Mouse (Mus musculus) heart, embryonic 13.5 days (tissue): Measurements from ENCODE around the gene Zic2. TPM values are rescaled to one million over a fixed set of nuclear protein-coding genes. Genes with fewer than 3 reads are reported as not detected.
"Not testable (repeated sequence)": the region's sequence is repeated elsewhere in the genome, so short reads cannot be mapped to it uniquely, and the experiment has no call there.

ENCODE experiments used
- ATAC-seq: fragments of 200-750 bp; cut with Nextera tagmentation; 2 replicates; pipeline ENCODE4 v1.8.0; 2017; ENCODE audit warnings: moderate TSS enrichment; ENCODE audit not compliant: insufficient number of reproducible peaks, low FRiP score, low TSS enrichment; ENCODE audit errors: extremely low read depth
- H3K27ac ChIP-seq: fragments of 300-500 bp; sonication (generic); replicated peaks from 2 replicates; pipeline ENCODE4 v1.5.1; 2015; ENCODE audit warnings: moderate library complexity, mild to moderate bottlenecking, inconsistent platforms
- H3K27me3 ChIP-seq: fragments of 300-500 bp; sonication (generic); replicated peaks from 2 replicates; pipeline ENCODE4 v1.6.1; 2015; ENCODE audit warnings: mild to moderate bottlenecking, inconsistent platforms
- H3K36me3 ChIP-seq: fragments of 300-500 bp; sonication (generic); 2 replicates; pipeline ENCODE4 v1.6.1; 2015; ENCODE audit warnings: mild to moderate bottlenecking, inconsistent platforms
- H3K4me1 ChIP-seq: fragments of 300-500 bp; sonication (generic); 2 replicates; pipeline ENCODE4 v1.6.1; 2015; ENCODE audit warnings: inconsistent platforms
- H3K4me2 ChIP-seq: fragments of 300-500 bp; sonication (generic); 2 replicates; pipeline ENCODE4 v1.6.1; 2015; ENCODE audit warnings: inconsistent platforms, mild to moderate bottlenecking, moderate library complexity
- H3K4me3 ChIP-seq: fragments of 300-500 bp; sonication (generic); 2 replicates; pipeline ENCODE4 v1.5.1; 2015; ENCODE audit warnings: moderate library complexity, mild to moderate bottlenecking, inconsistent platforms
- H3K9ac ChIP-seq: fragments of 300-500 bp; sonication (generic); 2 replicates; pipeline ENCODE4 v1.6.1; 2015; ENCODE audit warnings: inconsistent platforms, mild to moderate bottlenecking, moderate library complexity
- H3K9me3 ChIP-seq: fragments of 300-500 bp; sonication (generic); 2 replicates; pipeline ENCODE4 v1.6.1; 2016; ENCODE audit warnings: inconsistent platforms
- WGBS: fragments of 180-500 bp; shearing (Covaris S2); methylation state at CpG from one replicate; pipeline ENCODE4 v1.1.7; 2015; ENCODE audit warnings: mixed read lengths; 5-methylcytosine and 5-hydroxymethylcytosine counted together
- polyA plus RNA-seq: library from polyadenylated mRNA; unstranded; fragments of >200 nt; fragmentation: Nextera tagmentation; extraction: Ambion mirVana; gene quantifications from 2 replicates; pipeline ENCODE4 v1.2.1, GENCODE M21; 2015

Zic2 gene
- polyA plus RNA-seq, 1 experiment from 2014 or later: not detected

- peak overlapping the region; percentile 59 for H3K4me3 ChIP-seq
- H3K9ac ChIP-seq: 0 out of 2 replicates have a peak overlapping the region, but pooled peaks have one; percentile 55
- no peak for ATAC-seq
Observed at GRCm38 (mm10) chr14:122463080-122463691, 12.0 kb upstream of the Zic2 start.

GRCm38 (mm10) chr14:122463734-122464341 is 11.4 kb upstream of the Zic2 start:
- ATAC-seq: peak; percentile 53; the same call in 1 of the 2 replicates
- Histone ChIP-seq H3K4me3 (peak overlapping the region; percentile 59), H3K4me2 (peak overlapping the region; percentile 86), H3K27me3 (peaks cover 92% of the 10 kb centered on the region), H3K9ac (peak overlapping the region; percentile 55), H3K4me1 (peaks cover 25% of the 10 kb centered on the region)
- H3K27ac ChIP-seq, H3K9me3 ChIP-seq, H3K36me3 ChIP-seq: not testable (repeated sequence)
- WGBS: under 1% methylated on average over 55 of the region's 58 CpGs

More at GRCm38 (mm10) chr14:122463080-122463691, 12.0 kb upstream of the Zic2 start:
- no peaks in the 10 kb centered on the region for H3K9me3 ChIP-seq
- H3K27ac ChIP-seq: no peak overlapping the region
- H3K4me2 ChIP-seq: peak overlapping the region; percentile 86
- 2% methylated on average over 40 of the region's 40 CpGs for WGBS
- peaks cover 89% of the 10 kb centered on the region for H3K27me3 ChIP-seq
- peaks cover 25% of the 10 kb centered on the region for H3K4me1 ChIP-seq
- no peaks in the 10 kb centered on the region for H3K36me3 ChIP-seq

GRCm38 (mm10) chr14:122464351-122464762 is 10.9 kb upstream of the Zic2 start:
- no peak for ATAC-seq
- under 1% methylated on average over 62 of the region's 62 CpGs for WGBS
- peak overlapping the region; percentile 55 for H3K9ac ChIP-seq
- no peaks in the 10 kb centered on the region for H3K9me3 ChIP-seq
- H3K4me2 ChIP-seq: peak overlapping the region; percentile 86
- H3K27me3 ChIP-seq: peaks cover 95% of the 10 kb centered on the region
- H3K4me3 ChIP-seq: peak overlapping the region; percentile 59
- no peak overlapping the region for H3K27ac ChIP-seq
- H3K36me3 ChIP-seq: no peaks in the 10 kb centered on the region
- peaks cover 25% of the 10 kb centered on the region for H3K4me1 ChIP-seq

GRCm38 (mm10) chr14:122464763-122465741 is 10.2 kb upstream of the Zic2 start, which contains the start of gene Zic5:
TSS of gene Zic5 (minus strand) at chr14:122465677.
- no peak within 1 kb of the TSS for H3K27ac ChIP-seq
- ATAC-seq: no peak
- H3K27me3 ChIP-seq: peaks cover 95% of the 10 kb centered on the region
- H3K4me3 ChIP-seq: peak within 1 kb of the TSS; percentile 59
- WGBS: under 1% methylated on average over 59 of the region's 62 CpGs
- peak within 1 kb of the TSS; percentile 86 for H3K4me2 ChIP-seq
- no peaks in the 10 kb centered on the region for H3K9me3 ChIP-seq
- peak within 1 kb of the TSS; percentile 55 for H3K9ac ChIP-seq
- peaks cover 25% of the 10 kb centered on the region for H3K4me1 ChIP-seq
- H3K36me3 ChIP-seq: no peaks in the 10 kb centered on the region

- Histone ChIP-seq H3K4me1 (peaks cover 25% of the 10 kb centered on the region), H3K9ac (no peak overlapping the region), H3K4me3 (peak overlapping the region; percentile 59; the same call in 1 of the 2 replicates), H3K27me3 (peaks cover 98% of the 10 kb centered on the region), H3K4me2 (peak overlapping the region; percentile 86), H3K27ac (no peak overlapping the region), H3K36me3 (no peaks in the 10 kb centered on the region), H3K9me3 (no peaks in the 10 kb centered on the region)
- WGBS: 29% methylated on average over 13 of the region's 13 CpGs
- ATAC-seq: no peak
Observed at GRCm38 (mm10) chr14:122465931-122466490, 9.2 kb upstream of the Zic2 start.

GRCm38 (mm10) chr14:122466756-122467362 is 8.4 kb upstream of the Zic2 start:
- Histone ChIP-seq H3K9me3 (no peaks in the 10 kb centered on the region), H3K27me3 (peaks cover 100% of the 10 kb centered on the region), H3K4me3 (no peak overlapping the region), H3K36me3 (no peaks in the 10 kb centered on the region), H3K9ac (no peak overlapping the region), H3K4me1 (peaks cover 25% of the 10 kb centered on the region), H3K27ac (no peak overlapping the region), H3K4me2 (no peak overlapping the region)
- 59% methylated on average over 7 of the region's 7 CpGs for WGBS
- no peak for ATAC-seq

GRCm38 (mm10) chr14:122467926-122468841 is 7.1 kb upstream of the Zic2 start:
- H3K9me3 ChIP-seq: no peaks in the 10 kb centered on the region
- H3K4me1 ChIP-seq: peaks cover 27% of the 10 kb centered on the region
- H3K4me3 ChIP-seq: no peak overlapping the region
- 11% methylated on average over 23 of the region's 23 CpGs for WGBS
- ATAC-seq: no peak
- H3K9ac ChIP-seq: no peak overlapping the region
- H3K4me2 ChIP-seq: no peak overlapping the region
- no peak overlapping the region for H3K27ac ChIP-seq
- H3K27me3 ChIP-seq: peaks cover 100% of the 10 kb centered on the region
- no peaks in the 10 kb centered on the region for H3K36me3 ChIP-seq

GRCm38 (mm10) chr14:122468971-122469755 is 6.1 kb upstream of the Zic2 start:
- no peak overlapping the region for H3K4me2 ChIP-seq

GRCm38 (mm10) chr14:122471449-122472085 is 3.7 kb upstream of the Zic2 start:
- Histone ChIP-seq H3K4me3 (no peak overlapping the region), H3K4me2 (no peak overlapping the region), H3K27me3 (peaks cover 100% of the 10 kb centered on the region), H3K36me3 (no peaks in the 10 kb centered on the region), H3K9ac (no peak overlapping the region), H3K4me1 (peaks cover 31% of the 10 kb centered on the region), H3K9me3 (no peaks in the 10 kb centered on the region), H3K27ac (no peak overlapping the region)
- ATAC-seq: no peak
- 22% methylated on average over 11 of the region's 31 CpGs for WGBS

More at GRCm38 (mm10) chr14:122468971-122469755, 6.1 kb upstream of the Zic2 start:
- H3K27ac ChIP-seq: no peak overlapping the region
- peaks cover 100% of the 10 kb centered on the region for H3K27me3 ChIP-seq
- H3K9me3 ChIP-seq: no peaks in the 10 kb centered on the region
- ATAC-seq: no peak
- H3K4me1 ChIP-seq: peaks cover 22% of the 10 kb centered on the region
- H3K36me3 ChIP-seq: no peaks in the 10 kb centered on the region
- 3% methylated on average over 28 of the region's 28 CpGs for WGBS
- H3K9ac ChIP-seq: no peak overlapping the region
- no peak overlapping the region for H3K4me3 ChIP-seq
